Mouse (Mus musculus) gastrocnemius, postnatal 36 days (tissue): ENCODE results near the gene Tgm1. TPM values are rescaled to one million over a fixed set of nuclear protein-coding genes. Genes with fewer than 3 reads are reported as not detected.

Experiments
- DNase-seq, 2 experiments: peaks; one replicate each; pipeline ENCODE4 v3.0.0; 2022
- intact Hi-C: fragments of 180-260 bp; cut with DNase I; formaldehyde crosslinking; loops from one replicate; pipeline ENCODE4 v1.15.1; 2025
- total RNA-seq, 2 experiments: library from RNA; stranded (reverse); gene quantifications; 2 replicates each; pipeline ENCODE4 v1.2.3; 2021

The Tgm1 gene
- total RNA-seq, 2 experiments from 2014 or later, result not detected

GRCm38 (mm10) chr14:55726261-55726660 is 12.5 kb upstream of the Tgm1 start:
- intact Hi-C loops, result no loop called here
- no peak for DNase-seq

GRCm38 (mm10) chr14:55724411-55724871 is 10.7 kb upstream of the Tgm1 start:
- DNase-seq, result no peak
- intact Hi-C loops, result no loop called here

DNA sequence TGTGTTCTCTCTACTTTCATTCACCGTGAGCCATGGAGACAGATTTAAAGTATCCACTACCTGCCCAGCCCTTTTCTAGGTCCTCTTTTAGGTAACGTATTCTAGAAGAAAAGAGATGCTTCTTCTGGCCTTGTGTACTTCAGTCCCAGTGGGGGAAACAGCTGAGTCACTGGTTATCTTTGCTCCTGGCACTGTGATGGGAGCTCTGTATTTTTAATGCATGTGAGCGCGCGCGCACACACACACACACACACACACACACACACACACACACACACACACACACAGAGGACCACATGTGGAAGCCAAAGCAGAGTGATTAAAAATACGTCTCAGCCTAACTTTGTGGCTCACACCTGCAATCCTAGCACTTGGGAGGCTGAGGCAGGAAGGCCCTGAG is 9.7 kb upstream of the Tgm1 start:
- no peak for DNase-seq
- intact Hi-C loops, result no loop called here

GRCm38 (mm10) chr14:55722438-55722945 is 8.8 kb upstream of the Tgm1 start:
- DNase-seq, result no peak
- intact Hi-C loops, result no loop called here

- DNase-seq, result peak; percentile 83 to 86
Measured at GRCm38 (mm10) chr14:55721700-55722437, 8.1 kb upstream of the Tgm1 start, which contains the start of gene Rabggta. Gene Rabggta (minus strand): TSS chr14:55722263.

DNA sequence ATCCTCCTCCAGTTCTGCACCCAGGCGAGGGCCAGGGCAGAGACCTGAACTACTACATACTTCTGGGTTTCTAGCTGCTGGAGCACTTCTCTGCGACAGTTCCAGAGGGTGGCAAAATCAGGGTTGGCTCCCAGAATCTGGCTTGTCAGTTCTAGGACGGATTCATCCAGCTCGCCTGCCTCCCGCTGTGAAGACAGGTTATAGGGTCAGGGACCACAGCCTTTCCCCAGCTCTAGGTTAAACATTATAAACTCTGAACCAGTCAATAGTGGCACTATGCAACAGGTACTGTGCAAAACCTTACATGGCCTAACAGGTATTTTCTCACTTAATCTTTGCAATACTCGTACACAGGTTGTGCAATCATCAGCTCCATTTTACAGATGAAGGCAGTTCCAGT is 7.3 kb upstream of the Tgm1 start:
- no peak for DNase-seq
- intact Hi-C loops, result no loop called here

More at GRCm38 (mm10) chr14:55721700-55722437, 8.1 kb upstream of the Tgm1 start, which contains the start of gene Rabggta:
- intact Hi-C loops, result no loop called here

- DNase-seq, result no peak
- intact Hi-C loops, result no loop called here
Measured at GRCm38 (mm10) chr14:55720666-55721065, 6.9 kb upstream of the Tgm1 start.

DNA sequence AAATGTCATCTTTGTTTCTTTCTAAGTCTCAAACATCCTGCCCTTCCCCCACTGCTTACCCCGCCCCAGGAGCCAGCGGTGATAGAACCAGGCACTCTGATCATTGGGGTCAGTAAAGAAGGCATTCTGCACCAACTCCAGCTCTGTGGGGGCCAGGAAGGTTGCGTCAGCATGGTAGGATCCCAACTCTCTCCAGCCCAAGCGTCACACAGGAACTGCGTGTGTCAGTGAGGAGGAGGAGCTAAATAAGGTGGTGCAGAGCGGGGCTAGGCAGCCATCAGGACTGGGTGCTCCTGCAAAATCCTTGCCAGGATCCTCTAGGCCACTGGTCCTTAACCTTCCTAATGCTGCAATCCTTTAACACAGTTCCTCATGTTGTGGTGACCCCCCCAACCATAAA is 6.0 kb upstream of the Tgm1 start:
- intact Hi-C loops, result no loop called here
- no peak for DNase-seq

DNA sequence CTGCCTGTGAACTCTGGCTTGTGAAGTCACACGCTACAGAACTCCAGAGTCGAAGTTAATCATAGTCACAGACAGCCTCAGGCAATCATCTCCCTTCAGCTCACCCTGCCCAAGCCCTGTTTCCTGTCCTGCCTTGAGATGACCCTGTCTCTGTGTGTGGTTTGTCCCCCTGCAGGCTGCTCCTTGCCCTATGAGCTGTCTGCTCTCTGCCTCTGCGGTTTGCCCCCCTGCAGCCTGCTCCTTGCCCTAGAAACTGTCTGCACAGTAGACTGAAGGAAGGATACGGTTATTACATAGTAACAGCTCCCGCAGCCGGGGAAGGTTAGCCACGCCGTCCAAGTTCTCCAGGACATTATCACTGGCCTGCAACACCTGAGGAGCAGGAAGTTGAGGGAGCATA is 3.2 kb upstream of the Tgm1 start:
- DNase-seq, result no peak
- intact Hi-C loops, result no loop called here

GRCm38 (mm10) chr14:55716271-55716670 is 2.5 kb upstream of the Tgm1 start:
- DNase-seq, result no peak
- intact Hi-C loops, result no loop called here

DNA sequence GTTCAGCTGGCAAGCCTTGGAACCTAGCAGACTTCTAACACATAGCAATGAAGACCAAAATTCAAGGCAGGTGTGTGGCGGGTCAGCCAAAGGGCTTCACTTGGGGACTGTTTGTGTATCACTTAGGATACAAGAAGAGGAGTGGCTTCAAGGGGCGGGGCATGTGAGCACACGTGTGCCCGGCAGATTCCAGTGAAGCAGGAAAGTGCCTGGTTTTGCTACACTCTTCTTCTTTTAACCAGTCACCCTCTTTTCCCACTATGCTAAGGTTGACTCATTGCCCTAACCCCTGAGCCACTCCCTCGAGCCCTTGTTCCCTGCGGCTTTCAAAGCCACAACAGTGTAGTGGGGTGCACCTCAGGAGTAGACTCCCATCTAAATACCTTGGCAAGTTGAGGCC is 1.2 kb upstream of the Tgm1 start:
- no peak for DNase-seq
- intact Hi-C loops, result no loop called here

GRCm38 (mm10) chr14:55713007-55713728 is 558 bp downstream of the Tgm1 start:
- no peak for DNase-seq

GRCm38 (mm10) chr14:55711786-55712185 is 1.9 kb downstream of the Tgm1 start:
- intact Hi-C loops, result no loop called here
- no peak for DNase-seq

More at GRCm38 (mm10) chr14:55713007-55713728, 558 bp downstream of the Tgm1 start:
- intact Hi-C loops, result no loop called here

GRCm38 (mm10) chr14:55709509-55709908 is 4.2 kb downstream of the Tgm1 start:
- intact Hi-C loops, result no loop called here
- no peak for DNase-seq

DNA sequence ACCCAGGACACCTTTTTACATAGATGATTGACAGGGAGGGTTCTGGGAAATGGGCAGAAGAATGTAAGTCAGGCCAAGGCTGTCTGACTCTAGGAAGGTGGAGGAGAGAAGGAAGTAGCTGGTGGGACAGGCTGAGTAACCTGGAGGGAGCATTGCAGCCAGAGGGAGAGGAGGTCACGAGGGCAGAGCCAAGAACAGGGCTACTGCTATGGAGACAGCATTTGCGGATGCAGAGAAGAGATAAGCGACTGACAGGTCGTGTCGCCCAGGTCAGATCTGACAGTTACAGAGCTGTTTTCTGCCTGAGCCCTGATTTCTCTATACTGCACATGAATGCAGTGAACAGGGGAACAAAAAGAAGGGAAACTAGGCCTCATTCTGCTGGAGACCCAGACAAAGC is 6.3 kb downstream of the Tgm1 start:
- DNase-seq, result no peak
- intact Hi-C loops, result no loop called here

DNA sequence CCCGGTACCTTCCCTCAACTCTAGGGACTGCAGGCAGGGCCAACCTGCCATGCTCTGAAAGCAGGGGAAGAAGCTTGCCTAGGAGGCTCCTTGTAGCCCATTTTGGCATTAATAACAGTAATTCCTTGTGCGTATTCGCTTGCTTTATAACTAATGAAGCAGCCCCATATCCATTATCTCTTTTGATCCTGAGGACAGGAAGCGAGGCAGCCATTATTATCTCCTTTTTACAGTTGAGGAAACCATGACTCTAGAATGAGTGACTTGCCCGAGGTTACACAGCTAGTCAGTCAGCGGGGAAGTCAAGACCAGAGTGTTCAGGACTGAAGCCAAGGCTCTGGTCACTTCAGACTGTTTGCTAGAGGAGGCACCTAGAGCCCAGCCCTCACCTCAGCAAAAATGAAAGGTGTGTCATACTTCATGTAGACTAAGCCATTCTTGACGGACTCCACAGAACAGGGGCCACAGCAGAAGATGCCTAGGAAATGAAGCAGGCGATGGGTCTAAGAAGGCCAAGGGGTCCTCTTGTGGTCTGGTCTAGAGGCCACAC is 7.6 kb downstream of the Tgm1 start:
- no peak for DNase-seq
- intact Hi-C loops, result no loop called here

GRCm38 (mm10) chr14:55702761-55703160 is 11.0 kb downstream of the Tgm1 start:
- no peak for DNase-seq
- intact Hi-C loops, result no loop called here

GRCm38 (mm10) chr14:55701131-55701530 is 12.6 kb downstream of the Tgm1 start:
- intact Hi-C loops, result no loop called here
- no peak for DNase-seq

DNA sequence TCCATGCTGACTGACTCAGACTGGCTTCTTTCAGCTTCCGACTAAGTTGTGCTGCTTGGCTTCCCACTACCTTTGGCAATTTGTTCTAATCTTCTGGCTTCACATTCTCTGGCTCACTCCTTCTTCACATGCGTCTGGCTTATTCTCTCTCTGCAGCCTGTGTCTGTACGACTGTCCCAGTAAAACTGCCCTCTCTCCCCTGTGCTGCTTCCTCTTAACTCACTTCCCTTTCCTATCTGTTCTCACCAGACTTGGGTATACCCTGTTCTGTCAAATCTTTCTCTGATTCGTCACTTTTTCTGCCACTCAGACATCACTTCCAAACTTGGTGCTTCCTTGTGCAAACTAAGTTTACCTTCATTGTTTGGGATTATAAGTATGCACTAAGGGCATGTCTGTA is 16.5 kb downstream of the Tgm1 start:
- intact Hi-C loops, result no loop called here
- no peak for DNase-seq

GRCm38 (mm10) chr14:55689433-55689832 is 24.3 kb downstream of the Tgm1 start:
- intact Hi-C loops, result no loop called here
- no peak for DNase-seq

DNA sequence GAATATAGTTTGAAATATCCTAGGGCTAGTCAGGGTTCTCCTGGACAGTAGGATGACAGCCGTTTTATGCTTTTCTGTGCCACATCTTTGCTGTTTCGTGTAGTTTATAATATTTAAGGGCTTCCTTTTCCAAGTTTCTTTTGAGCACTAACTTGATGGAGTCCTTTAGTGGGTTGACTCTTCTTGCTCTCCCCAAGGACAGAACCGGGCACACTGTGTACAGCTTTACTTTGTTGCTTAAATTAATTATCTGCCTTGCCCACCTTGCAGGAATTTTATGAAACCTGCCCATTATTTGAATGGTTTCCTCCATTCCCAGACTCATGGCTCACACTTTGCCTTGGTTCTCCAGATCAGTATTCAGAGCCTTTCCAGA is 31.6 kb downstream of the Tgm1 start:
- DNase-seq, result no peak
- intact Hi-C loops, result loop anchor here (5.0 kb wide), 1 partner anchor 220 kb away; the partner anchor contains the start of gene Sdr39u1
